Mouse (Mus musculus): ENCODE measurements around the gene Zfp273.
"Not testable (repeated sequence)": the region's sequence is repeated elsewhere in the genome, so short reads cannot be mapped to it uniquely, and the experiment has no call there.

Gene Zfp273

DNA sequence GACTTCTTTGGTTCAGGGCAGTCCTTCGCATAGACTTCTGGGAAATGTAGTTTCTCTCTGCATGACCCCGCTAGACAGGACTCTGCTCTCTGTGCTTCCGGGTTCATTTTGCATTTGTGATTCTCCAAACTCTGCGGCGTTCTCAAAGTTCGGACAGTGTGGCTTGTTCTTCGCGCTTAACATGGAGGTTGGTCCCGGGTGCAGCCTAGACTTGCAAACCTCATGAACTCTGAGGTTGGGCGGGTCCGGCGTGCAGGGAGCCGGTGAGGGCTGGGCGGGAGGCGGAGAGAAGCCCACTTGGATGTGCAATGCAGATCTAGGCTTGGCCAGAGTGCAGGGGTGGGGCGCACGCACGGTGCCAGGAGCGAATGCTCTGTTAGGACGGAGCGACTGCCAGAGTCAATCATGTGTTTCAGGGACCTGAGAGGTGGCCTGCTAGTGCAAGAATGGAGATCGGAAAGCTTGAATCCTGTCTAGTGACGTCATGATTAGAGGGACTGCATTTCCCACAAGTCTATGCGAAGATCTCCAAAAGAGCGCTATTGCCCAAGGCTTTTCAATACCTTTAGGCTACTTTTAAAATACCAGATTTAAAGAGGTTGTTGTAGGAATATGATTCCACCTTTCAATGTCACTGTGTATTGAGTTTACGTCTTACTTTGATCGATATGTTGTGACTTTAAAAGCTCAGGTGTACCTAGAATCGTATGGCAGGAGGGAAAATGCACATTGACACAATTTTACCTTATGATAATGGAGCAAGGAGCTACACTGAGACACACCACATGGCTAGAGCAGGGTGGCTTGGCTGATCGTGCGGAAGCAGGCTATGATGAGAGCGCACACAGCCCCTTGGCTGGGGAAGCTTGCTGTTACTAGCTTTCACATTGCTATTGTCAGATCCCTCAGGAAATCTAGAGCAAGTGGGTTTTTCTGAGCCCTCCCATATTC is at the start of gene Zfp273:
Gene Zfp273, plus strand, starts transcription at position 31 of the 951 bp plus-strand sequence.
- in situ Hi-C loops (cut with MboI; ENCODE audit: unreplicated experiment in 2 of 2) = loop anchor here (5.0 to 10.0 kb wide), 4 partner anchors 59 to 707 kb away; partner anchors contain the start of genes Gm28557 (in 1 of the 2), Zfp595 (in 1 of the 2), Zfp65 (in 1 of the 2) and Zfp85 (in 1 of the 2)

- in situ Hi-C loops (cut with MboI; ENCODE audit: unreplicated experiment in 2 of 2) = no loop called here
Measured at GRCm38 (mm10) chr13:67779265-67780221, 34.0 kb upstream of the Zfp273 start, which contains the start of gene Zfp493. Gene Zfp493 (plus strand): TSS chr13:67779693.

- in situ Hi-C loops (cut with MboI; ENCODE audit: unreplicated experiment in 2 of 2) = no loop called here
Measured at GRCm38 (mm10) chr13:67791921-67792455, 21.6 kb upstream of the Zfp273 start.

DNA sequence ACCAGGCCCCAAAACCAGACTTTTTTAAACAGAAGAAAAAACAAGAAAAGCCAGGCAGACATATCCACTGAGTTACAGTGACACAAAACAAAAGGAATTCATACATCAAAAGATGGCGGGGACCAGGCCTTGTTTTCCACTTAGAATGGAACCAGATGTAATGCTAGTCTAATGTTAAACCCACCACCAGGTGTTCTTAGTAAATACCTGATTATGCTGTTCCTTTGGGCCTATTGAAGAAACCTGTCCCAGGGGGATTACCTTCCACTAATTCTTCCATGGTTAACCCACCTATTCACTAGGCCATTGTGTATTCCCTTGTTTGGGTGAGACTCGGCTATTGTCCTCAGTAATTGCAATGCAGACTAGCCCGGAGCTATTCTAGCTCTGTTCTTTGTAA is 14.9 kb upstream of the Zfp273 start:
- in situ Hi-C loops (cut with MboI; ENCODE audit: unreplicated experiment in 2 of 2) = no loop called here

- in situ Hi-C loops (cut with MboI; ENCODE audit: unreplicated experiment in 2 of 2) = not testable (repeated sequence)
Measured at GRCm38 (mm10) chr13:67799151-67799550, 14.4 kb upstream of the Zfp273 start.

- in situ Hi-C loops (cut with MboI; ENCODE audit: unreplicated experiment in 2 of 2) = loop anchor here (5.0 to 10.0 kb wide), 4 partner anchors 57 to 704 kb away; partner anchors contain the start of genes Gm28557 (in 1 of the 2), Zfp595 (in 1 of the 2), Zfp65 (in 1 of the 2) and Zfp85 (in 1 of the 2)
Measured at GRCm38 (mm10) chr13:67811651-67812210, 1.8 kb upstream of the Zfp273 start.

GRCm38 (mm10) chr13:67812961-67813709 is 405 bp upstream of the Zfp273 start:
- in situ Hi-C loops (cut with MboI; ENCODE audit: unreplicated experiment in 2 of 2) = loop anchor here (5.0 to 10.0 kb wide), 4 partner anchors 58 to 706 kb away; partner anchors contain the start of genes Gm28557 (in 1 of the 2), Zfp595 (in 1 of the 2), Zfp65 (in 1 of the 2) and Zfp85 (in 1 of the 2)

GRCm38 (mm10) chr13:67818636-67819035 is 5.1 kb downstream of the Zfp273 start:
- in situ Hi-C loops (cut with MboI; ENCODE audit: unreplicated experiment in 2 of 2) = loop anchor here in 1 of 2 experiments (10.0 kb wide), 2 partner anchors 64 to 484 kb away; partner anchors contain the start of genes Zfp595 and Zfp85

DNA sequence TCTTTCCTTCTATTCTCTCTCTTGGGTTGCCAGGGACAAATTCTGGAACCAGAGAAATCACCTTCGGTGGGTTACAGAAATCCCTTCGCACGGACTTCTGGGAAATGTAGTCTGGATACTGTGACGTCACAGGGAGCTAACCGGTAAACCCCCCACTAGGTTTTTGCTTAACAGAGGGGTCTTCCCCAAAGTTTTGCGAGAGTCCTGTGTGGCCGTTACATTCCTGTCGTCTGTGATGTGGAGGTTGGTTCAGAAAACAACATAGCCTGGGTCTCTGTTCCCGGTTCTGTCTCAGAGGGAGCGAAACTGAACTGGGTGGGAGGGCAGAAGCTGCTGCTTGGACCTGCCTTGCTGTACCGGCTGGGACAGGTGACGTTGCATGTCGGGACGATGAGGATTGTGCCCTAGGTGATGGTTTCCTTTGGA is 17.4 kb downstream of the Zfp273 start, which contains the start of gene Gm10037:
Gene Gm10037, plus strand, starts transcription at position 196 of the 426 bp plus-strand sequence.
- in situ Hi-C loops (cut with MboI; ENCODE audit: unreplicated experiment in 2 of 2) = loop anchor here (10.0 to 25.0 kb wide), 2 partner anchors 194 to 416 kb away; partner anchors contain the start of genes Gm49345 (in 1 of the 2) and Zfp729a (in 1 of the 2)

GRCm38 (mm10) chr13:67833137-67833536 is 19.6 kb downstream of the Zfp273 start:
- in situ Hi-C loops (cut with MboI; ENCODE audit: unreplicated experiment in 2 of 2) = loop anchor here (10.0 to 25.0 kb wide), 2 partner anchors 196 to 418 kb away; partner anchors contain the start of genes Gm49345 (in 1 of the 2) and Zfp729a (in 1 of the 2)

DNA sequence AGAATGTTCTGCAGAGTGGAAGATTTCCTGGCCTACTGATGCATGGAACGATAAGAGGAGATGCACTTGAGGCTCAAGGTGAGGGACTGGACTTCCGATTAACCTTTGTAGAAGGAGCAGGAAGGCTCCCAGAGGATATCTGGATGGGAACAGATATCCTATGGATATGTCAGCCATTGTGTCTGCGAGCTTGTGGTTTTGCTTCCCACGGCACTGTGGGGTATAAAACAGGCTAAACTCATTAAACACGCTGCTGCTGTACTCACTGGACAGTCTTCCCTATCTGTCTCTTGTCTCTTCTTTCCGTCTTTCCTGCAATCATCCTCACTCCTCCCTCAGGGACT is 30.2 kb downstream of the Zfp273 start:
- in situ Hi-C loops (cut with MboI; ENCODE audit: unreplicated experiment in 2 of 2) = loop anchor here (10.0 to 25.0 kb wide), 2 partner anchors 206 to 209 kb away; partner anchors contain the start of genes Gm49345 (in 2 of the 2) and Zfp729a (in 2 of the 2)

GRCm38 (mm10) chr13:67844119-67844852 is 30.7 kb downstream of the Zfp273 start:
- in situ Hi-C loops (cut with MboI; ENCODE audit: unreplicated experiment in 2 of 2) = loop anchor here (10.0 to 25.0 kb wide), 2 partner anchors 207 to 209 kb away; partner anchors contain the start of genes Gm49345 (in 2 of the 2) and Zfp729a (in 2 of the 2)

- in situ Hi-C loops (cut with MboI; ENCODE audit: unreplicated experiment in 2 of 2) = loop anchor here (10.0 to 25.0 kb wide), 2 partner anchors 208 to 210 kb away; partner anchors contain the start of genes Gm49345 (in 2 of the 2) and Zfp729a (in 2 of the 2)
Measured at GRCm38 (mm10) chr13:67844853-67845194, 31.3 kb downstream of the Zfp273 start.

DNA sequence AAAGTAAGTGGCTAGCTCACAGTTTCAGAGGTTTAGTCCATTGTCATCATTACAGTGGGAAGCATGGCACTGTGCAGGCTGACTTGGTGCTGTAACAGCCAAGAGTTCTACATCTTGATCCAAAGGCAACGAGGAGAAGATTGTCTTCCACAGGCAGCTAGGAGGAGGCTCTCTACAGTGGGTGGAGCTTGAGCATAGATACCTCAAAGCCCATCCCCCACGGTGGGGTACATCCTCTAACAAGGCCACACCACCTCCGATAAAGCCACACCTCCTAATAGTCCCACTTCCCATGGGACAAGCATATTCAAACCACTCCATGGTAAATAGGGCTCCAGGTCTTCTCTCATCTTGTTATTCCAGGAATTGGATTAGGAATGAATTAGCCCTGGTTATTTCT is 36.8 kb downstream of the Zfp273 start:
- in situ Hi-C loops (cut with MboI; ENCODE audit: unreplicated experiment in 2 of 2) = loop anchor here in 1 of 2 experiments (10.0 kb wide), 1 partner anchor 736 kb away; the partner anchor contains the start of gene Rslcan18

GRCm38 (mm10) chr13:67853130-67853529 is 39.6 kb downstream of the Zfp273 start:
- in situ Hi-C loops (cut with MboI; ENCODE audit: unreplicated experiment in 2 of 2) = loop anchor here in 1 of 2 experiments (10.0 kb wide), 1 partner anchor 738 kb away; the partner anchor contains the start of gene Rslcan18

GRCm38 (mm10) chr13:67853983-67854382 is 40.4 kb downstream of the Zfp273 start:
- in situ Hi-C loops (cut with MboI; ENCODE audit: unreplicated experiment in 2 of 2) = loop anchor here in 1 of 2 experiments (10.0 kb wide), 1 partner anchor 739 kb away; the partner anchor contains the start of gene Rslcan18

- in situ Hi-C loops (cut with MboI; ENCODE audit: unreplicated experiment in 2 of 2) = loop anchor here in 1 of 2 experiments (10.0 kb wide), 1 partner anchor 743 kb away; the partner anchor contains the start of gene Rslcan18
Measured at GRCm38 (mm10) chr13:67857317-67857716, 43.8 kb downstream of the Zfp273 start.

Data from v-Abl transformed pro-B cells (cell line).